Mouse (Mus musculus): Measurements from ENCODE around the gene Svep1.

GRCm38 (mm10) chr4:58054441-58054840, 152.2 kb downstream of the Svep1 start:
- TF ChIP-seq GATA1 (IDR thresholded peaks at IDR 0.05; ENCODE audit: borderline replicate concordance, low read length) (no peak), CTCF (IDR thresholded peaks at IDR 0.05; ENCODE audit: low read depth, low read length) (no peak)

Measured in G1E (cell line).